Comparison of ENCODE assay signal across 12 mouse cellular contexts in genomic region chr14:62163120-62163796, GRCm38 (mm10).
A peak's percentile ranks its signal among the peaks of the same experiment; 100 is the strongest.
DNase-seq lines count a peak whose midpoint lies in the region; ATAC-seq and TF ChIP-seq lines count a peak whose summit lies in the region.
"Had no signal": no experiment of that assay in that cellular context is flagged by ENCODE, and none has a peak within 500 bp of the region (broad histone marks: within the 10 kb centered on the region; RNA-seq: fewer than 3 reads in every experiment).

No protein-coding gene starts in this region.

- H3K27me3 ChIP-seq in hindbrain, postnatal 0 days (ENCODE audit: insufficient read depth, low read length): no peaks in the 10 kb centered on the region
- no peaks in the 10 kb centered on the region for H3K27me3 ChIP-seq in hindbrain, embryonic 16.5 days (replicated peaks; ENCODE audit: control insufficient read depth, insufficient read depth, low read length)
- no peaks in the 10 kb centered on the region for H3K27me3 ChIP-seq in forebrain, embryonic 10.5 days (ENCODE audit: poor library complexity, severe bottlenecking)
- no peaks in the 10 kb centered on the region for H3K27me3 ChIP-seq in neural tube, embryonic 15.5 days (replicated peaks)
- H3K27me3 ChIP-seq: forebrain, embryonic 15.5 days; heart, embryonic 13.5 days; liver, embryonic 13.5 days had no signal

- no peak overlapping the region for H3K4me3 ChIP-seq in hindbrain, postnatal 0 days (ENCODE audit: low read length)
- H3K4me3 ChIP-seq in hindbrain, embryonic 16.5 days (ENCODE audit: low read length): no peak overlapping the region
- H3K4me3 ChIP-seq in forebrain, embryonic 10.5 days: no peak overlapping the region
- H3K4me3 ChIP-seq in neural tube, embryonic 15.5 days (replicated peaks): no peak overlapping the region
- H3K4me3 ChIP-seq: forebrain, embryonic 15.5 days; heart, embryonic 13.5 days; liver, embryonic 13.5 days had no signal

- no peak for TF ChIP-seq CTCF in hindbrain, postnatal 0 days (IDR thresholded peaks at IDR 0.05; ENCODE audit: low read depth)

- H3K4me2 ChIP-seq in hindbrain, postnatal 0 days (ENCODE audit: low read depth, low read length): no peak overlapping the region
- H3K4me2 ChIP-seq in hindbrain, embryonic 16.5 days (ENCODE audit: low read length): no peak overlapping the region
- no peak overlapping the region for H3K4me2 ChIP-seq in neural tube, embryonic 15.5 days
- H3K4me2 ChIP-seq: forebrain, embryonic 15.5 days; heart, embryonic 13.5 days; hindbrain, embryonic 14.5 days; liver, embryonic 13.5 days had no signal

- H3K9ac ChIP-seq in hindbrain, postnatal 0 days (replicated peaks; ENCODE audit: low read length): no peak overlapping the region
- H3K9ac ChIP-seq in hindbrain, embryonic 16.5 days (ENCODE audit: low read depth, low read length): no peak overlapping the region
- no peak overlapping the region for H3K9ac ChIP-seq in neural tube, embryonic 15.5 days (replicated peaks)
- H3K9ac ChIP-seq: forebrain, embryonic 15.5 days; heart, embryonic 13.5 days; hindbrain, embryonic 14.5 days; liver, embryonic 13.5 days had no signal

- 0 out of 2 replicates have a peak, but pooled peaks have one; percentile 24 for ATAC-seq in hindbrain, postnatal 0 days
- no peak for ATAC-seq in hindbrain, embryonic 16.5 days
- ATAC-seq in neural tube, embryonic 15.5 days (ENCODE audit: low FRiP score): no peak
- ATAC-seq: forebrain, embryonic 15.5 days had no signal

- no peak overlapping the region for H3K27ac ChIP-seq in hindbrain, postnatal 0 days
- no peak overlapping the region for H3K27ac ChIP-seq in hindbrain, embryonic 16.5 days (ENCODE audit: low read depth, low read length)
- H3K27ac ChIP-seq in forebrain, embryonic 10.5 days: no peak overlapping the region
- H3K27ac ChIP-seq in neural tube, embryonic 15.5 days (replicated peaks): no peak overlapping the region
- H3K27ac ChIP-seq: forebrain, embryonic 15.5 days; heart, embryonic 13.5 days; hindbrain, embryonic 14.5 days; liver, embryonic 13.5 days had no signal

- H3K9me3 ChIP-seq in hindbrain, postnatal 0 days (ENCODE audit: low read length): no peaks in the 10 kb centered on the region
- H3K9me3 ChIP-seq in hindbrain, embryonic 16.5 days (ENCODE audit: control insufficient read depth, low read length): no peaks in the 10 kb centered on the region
- H3K9me3 ChIP-seq in forebrain, embryonic 10.5 days: no peaks in the 10 kb centered on the region
- H3K9me3 ChIP-seq in neural tube, embryonic 15.5 days (replicated peaks): no peaks in the 10 kb centered on the region
- H3K9me3 ChIP-seq: forebrain, embryonic 15.5 days; heart, embryonic 13.5 days; liver, embryonic 13.5 days had no signal

- DNase-seq in hindbrain, postnatal 0 days (ENCODE audit: low spot score): peak; percentile 55
- DNase-seq in adrenal gland, postnatal 14 days: peak; percentile 58
- peak; percentile 59 for DNase-seq in fat pad, adult 2 months (ENCODE audit: extremely low read depth, low read depth, low spot score)
- DNase-seq in lung, postnatal 25 days (ENCODE audit: low spot score): peak; percentile 65
- DNase-seq in forebrain, embryonic 10.5 days (ENCODE audit: extremely low spot score, low spot score): no peak
- DNase-seq: layer of hippocampus, postnatal 36 days; liver, embryonic 13.5 days had no signal

- 51% methylated on average over 12 of the region's 12 CpGs for WGBS in hindbrain, postnatal 0 days
- 62% methylated on average over 12 of the region's 12 CpGs for WGBS in hindbrain, embryonic 16.5 days
- WGBS in forebrain, embryonic 10.5 days: 77% methylated on average over 12 of the region's 12 CpGs
- WGBS in neural tube, embryonic 15.5 days: 60% methylated on average over 12 of the region's 12 CpGs

- peaks cover 4% of the 10 kb centered on the region; the same call in 1 of the 2 replicates for H3K4me1 ChIP-seq in hindbrain, postnatal 0 days (ENCODE audit: insufficient read depth, low read length)
- H3K4me1 ChIP-seq in hindbrain, embryonic 16.5 days (ENCODE audit: control insufficient read depth, insufficient read depth, low read depth, low read length): no peaks in the 10 kb centered on the region
- H3K4me1 ChIP-seq in forebrain, embryonic 10.5 days: peaks cover 9% of the 10 kb centered on the region
- 0 out of 2 replicates have a peak, but pooled peaks cover 3% of the 10 kb centered on the region for H3K4me1 ChIP-seq in neural tube, embryonic 15.5 days
- H3K4me1 ChIP-seq: forebrain, embryonic 15.5 days; liver, embryonic 13.5 days had no signal

- no peaks in the 10 kb centered on the region for H3K36me3 ChIP-seq in hindbrain, postnatal 0 days (ENCODE audit: insufficient read depth, low read length)
- H3K36me3 ChIP-seq in hindbrain, embryonic 16.5 days (ENCODE audit: control insufficient read depth, insufficient read depth, low read length): no peaks in the 10 kb centered on the region
- no peaks in the 10 kb centered on the region for H3K36me3 ChIP-seq in forebrain, embryonic 10.5 days (replicated peaks)
- no peaks in the 10 kb centered on the region for H3K36me3 ChIP-seq in neural tube, embryonic 15.5 days
- H3K36me3 ChIP-seq: forebrain, embryonic 15.5 days; heart, embryonic 13.5 days; liver, embryonic 13.5 days had no signal
